Mouse (Mus musculus) spleen, postnatal 36 days (tissue): ENCODE measurements around the gene Gm3404.
"Not testable (repeated sequence)": the region's sequence is repeated elsewhere in the genome, so short reads cannot be mapped to it uniquely, and the experiment has no call there.

Experiments
- DNase-seq, 2 experiments: peaks; one replicate each; pipeline ENCODE4 v3.0.0; 2022; ENCODE audit warnings: low spot score in 2 of 2, mixed read lengths in 1 of 2

Gene Gm3404

GRCm38 (mm10) chr5:146525501-146525900 lies at the start of gene Gm3404:
TSS of gene Gm3404 (plus strand) at chr5:146525801.
- not testable (repeated sequence) for DNase-seq

- DNase-seq: not testable (repeated sequence)
Measured at GRCm38 (mm10) chr5:146479564-146479963, 46.0 kb upstream of the Gm3404 start.

- not testable (repeated sequence) for DNase-seq
Measured at GRCm38 (mm10) chr5:146481665-146482064, 43.9 kb upstream of the Gm3404 start, which contains the start of gene Gm6408. TSS of gene Gm6408 (plus strand) at chr5:146481965.

- DNase-seq: not testable (repeated sequence)
Measured at GRCm38 (mm10) chr5:146488959-146489358, 36.6 kb upstream of the Gm3404 start.

- not testable (repeated sequence) for DNase-seq
Measured at GRCm38 (mm10) chr5:146491063-146491462, 34.5 kb upstream of the Gm3404 start, which contains the start of gene Gm6370. TSS of gene Gm6370 (plus strand) at chr5:146491363.

- DNase-seq: not testable (repeated sequence)
Measured at GRCm38 (mm10) chr5:146502099-146502498, 23.5 kb upstream of the Gm3404 start, which contains the start of gene 4930449I24Rik. TSS of gene 4930449I24Rik (plus strand) at chr5:146502399.

- DNase-seq: not testable (repeated sequence)
Measured at GRCm38 (mm10) chr5:146513823-146514222, 11.8 kb upstream of the Gm3404 start, which contains the start of gene Gm3402. TSS of gene Gm3402 (plus strand) at chr5:146514123.

GRCm38 (mm10) chr5:146537347-146537746 lies 11.7 kb downstream of the Gm3404 start, which contains the start of gene Gm3409:
TSS of gene Gm3409 (plus strand) at chr5:146537647.
- not testable (repeated sequence) for DNase-seq

- DNase-seq: not testable (repeated sequence)
Measured at GRCm38 (mm10) chr5:146555836-146556235, 30.2 kb downstream of the Gm3404 start, which contains the start of gene Gm3415. TSS of gene Gm3415 (plus strand) at chr5:146556136.

- no peak for DNase-seq
Measured at GRCm38 (mm10) chr5:146564259-146564658, 38.7 kb downstream of the Gm3404 start.

GRCm38 (mm10) chr5:146567054-146567453 lies 41.5 kb downstream of the Gm3404 start:
- DNase-seq: no peak

- not testable (repeated sequence) for DNase-seq
Measured at GRCm38 (mm10) chr5:146570179-146570578, 44.6 kb downstream of the Gm3404 start.

GRCm38 (mm10) chr5:146571830-146572734 lies 46.5 kb downstream of the Gm3404 start:
- not testable (repeated sequence) for DNase-seq

GRCm38 (mm10) chr5:146572735-146573042 lies 47.1 kb downstream of the Gm3404 start:
- DNase-seq: not testable (repeated sequence)

- no peak for DNase-seq
Measured at GRCm38 (mm10) chr5:146576668-146577067, 51.1 kb downstream of the Gm3404 start.
